Mouse (Mus musculus): ENCODE measurements around the gene Esyt1.
"Not testable (repeated sequence)": the region's sequence is repeated elsewhere in the genome, so short reads cannot be mapped to it uniquely, and the experiment has no call there.

Esyt1 gene

DNA sequence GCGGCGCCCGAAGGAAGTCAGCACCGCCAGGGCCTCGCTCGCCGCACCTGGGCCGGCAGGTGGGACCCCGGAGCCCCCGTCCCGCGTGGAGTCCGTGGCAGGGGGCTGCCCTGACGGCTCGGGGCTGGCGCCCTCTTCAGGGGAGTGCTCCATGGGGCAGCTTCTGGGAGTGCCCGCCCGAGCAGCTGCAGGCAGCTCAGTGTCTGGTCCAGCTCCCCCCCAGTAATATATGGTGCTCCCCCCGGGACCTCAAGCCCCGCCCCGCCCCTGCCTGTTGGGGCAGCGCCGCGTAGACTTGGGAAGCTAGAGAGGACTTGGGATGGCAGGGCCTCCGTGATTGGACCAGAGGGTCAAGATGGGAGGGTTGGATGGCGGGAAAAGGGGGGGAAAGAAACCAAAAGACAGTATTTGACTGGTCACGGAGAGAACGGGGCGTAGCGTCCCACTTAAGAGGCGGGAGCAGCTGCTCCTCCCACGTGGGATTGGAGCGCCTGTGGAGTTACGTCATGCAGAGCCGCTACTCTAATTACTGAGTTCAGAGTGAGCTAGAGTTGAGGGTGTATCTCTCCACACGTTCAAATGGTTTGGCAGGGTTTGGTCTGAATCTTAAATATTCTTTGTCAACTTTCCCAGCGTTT is at the start of gene Esyt1:
Gene Esyt1, minus strand, starts transcription at position 201 of the 638 bp plus-strand sequence.
- peak; percentile 86 to 91 for DNase-seq (ENCODE audit: low spot score in 2 of 2)

DNA sequence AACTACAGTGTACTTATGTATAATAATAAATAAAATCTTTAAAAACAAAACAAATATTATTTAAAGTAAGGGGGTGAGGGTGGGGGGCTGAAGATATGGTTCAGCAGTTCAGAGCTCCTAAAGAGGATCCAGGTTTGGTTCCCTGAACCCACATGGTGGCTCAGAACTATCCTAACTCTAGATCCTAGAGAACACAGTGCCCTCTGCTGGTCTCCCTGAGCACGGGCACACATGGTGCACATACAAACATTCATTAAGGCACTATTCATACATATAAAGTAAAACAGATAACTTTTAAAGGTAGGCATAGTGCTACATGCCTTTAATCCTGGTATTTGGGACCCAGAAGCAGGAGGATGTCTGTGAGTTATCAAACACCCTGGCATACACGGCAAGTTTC is 49.4 kb upstream of the Esyt1 start:
- DNase-seq (ENCODE audit: low spot score in 2 of 2), result no peak

DNA sequence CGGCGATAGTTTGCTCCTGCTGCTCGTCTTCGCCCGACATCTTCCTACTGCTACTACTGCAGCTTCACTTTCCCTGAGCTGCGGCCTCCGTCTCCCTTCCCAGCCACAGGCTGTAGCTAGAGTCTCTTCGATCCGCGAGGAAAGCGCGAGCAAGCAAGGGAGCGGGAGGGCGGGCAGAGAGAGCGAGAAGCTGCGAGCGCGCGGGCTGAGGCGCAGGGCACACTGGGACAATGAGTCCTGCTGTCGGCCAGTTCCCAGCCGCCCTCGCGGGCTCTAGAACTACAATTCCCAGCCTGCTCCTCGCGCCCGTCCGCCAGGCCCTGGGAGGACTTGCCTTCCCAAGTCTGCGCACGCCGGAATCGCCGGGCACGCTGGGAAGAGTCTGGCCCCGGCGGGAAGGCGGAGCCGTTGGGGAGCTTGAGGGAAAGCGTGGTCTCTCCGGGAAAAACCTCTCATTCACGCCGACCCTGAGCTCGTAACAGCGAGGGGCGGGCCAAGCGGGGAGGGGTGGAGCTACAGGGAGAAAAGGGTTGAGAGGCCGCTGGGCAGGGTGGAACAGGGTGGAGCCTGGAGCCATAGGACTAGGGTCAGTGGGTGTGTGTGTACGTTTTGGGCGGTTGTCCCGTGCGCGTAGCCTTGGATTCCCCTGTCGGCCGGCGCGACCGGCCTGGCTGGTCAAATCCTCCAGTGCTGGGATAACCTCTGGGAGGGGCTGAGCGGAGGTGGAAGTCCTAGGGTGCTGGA is 40.3 kb upstream of the Esyt1 start, which contains the start of gene Pa2g4:
Gene Pa2g4, minus strand, starts transcription at position 200 of the 744 bp plus-strand sequence.
- DNase-seq (ENCODE audit: low spot score in 2 of 2), result peak; percentile 97 to 99

DNA sequence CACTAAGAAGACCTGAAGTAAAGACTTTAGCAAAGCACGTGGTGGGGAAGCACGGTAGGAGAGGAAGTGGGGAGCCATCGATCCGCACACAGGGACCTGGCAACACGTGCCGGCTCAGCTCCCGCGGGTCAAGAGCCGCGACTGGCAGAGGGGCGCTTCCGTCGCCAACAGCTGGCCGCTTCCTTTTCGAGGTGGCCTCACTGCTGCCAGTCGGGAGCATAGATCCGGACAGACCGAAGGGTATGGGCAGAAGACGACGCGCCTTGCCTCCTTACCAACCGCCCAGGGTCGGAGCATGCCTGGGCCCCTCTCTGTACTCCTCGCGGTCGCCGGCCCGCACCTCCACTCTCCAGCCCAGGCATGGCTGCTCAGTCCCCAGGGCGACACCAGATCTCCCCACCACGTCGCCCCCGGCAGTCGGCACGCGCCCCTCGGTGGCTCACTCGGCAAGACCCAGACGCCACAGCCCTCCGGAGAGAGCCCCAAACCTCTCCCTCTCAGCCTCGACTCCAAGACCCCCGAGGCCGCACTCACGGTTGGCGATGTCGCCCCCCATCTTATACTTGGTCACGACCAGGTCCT is 39.6 kb upstream of the Esyt1 start:
- DNase-seq (ENCODE audit: low spot score in 2 of 2), result peak in 1 of 2 experiments; percentile 32

DNA sequence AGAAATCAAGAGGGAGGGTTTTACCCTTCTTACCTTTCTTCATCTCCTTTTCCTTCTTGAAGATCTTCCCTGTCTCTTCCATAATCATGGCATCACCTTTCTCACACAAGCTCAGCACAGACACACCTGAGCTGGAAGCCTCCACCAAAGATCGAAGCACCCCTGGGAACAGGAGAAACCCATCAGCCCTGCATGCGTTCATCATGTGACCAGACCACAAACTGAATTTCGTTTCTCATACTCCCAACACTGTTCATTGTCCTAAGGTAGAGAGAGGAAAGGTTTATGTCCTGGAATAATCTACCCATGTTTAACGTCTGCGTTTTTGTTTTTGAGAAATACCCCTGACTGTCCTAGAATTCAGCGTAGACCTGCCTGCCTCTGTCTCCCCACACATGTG is 37.9 kb upstream of the Esyt1 start:
- no peak for DNase-seq (ENCODE audit: low spot score in 2 of 2)

DNA sequence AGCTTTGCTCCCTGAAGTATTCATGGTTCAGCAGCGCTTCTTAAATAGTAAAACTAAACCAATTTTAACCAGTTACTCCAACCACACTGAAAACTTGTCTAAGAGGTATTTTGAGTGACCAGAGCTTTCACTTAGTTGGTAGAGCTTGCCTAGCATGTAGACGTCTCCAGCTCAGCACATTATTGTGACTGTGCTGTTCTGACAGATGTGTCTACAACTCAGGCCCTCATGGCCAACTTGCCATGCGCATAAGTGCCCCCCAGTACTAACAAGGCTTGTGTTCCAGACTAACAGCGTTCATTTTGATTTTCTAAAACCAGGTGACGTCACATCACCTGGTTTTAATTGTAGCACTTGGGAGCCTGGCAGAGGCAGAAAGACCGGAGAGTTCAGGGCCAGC is 31.3 kb upstream of the Esyt1 start:
- no peak for DNase-seq (ENCODE audit: low spot score in 2 of 2)

DNA sequence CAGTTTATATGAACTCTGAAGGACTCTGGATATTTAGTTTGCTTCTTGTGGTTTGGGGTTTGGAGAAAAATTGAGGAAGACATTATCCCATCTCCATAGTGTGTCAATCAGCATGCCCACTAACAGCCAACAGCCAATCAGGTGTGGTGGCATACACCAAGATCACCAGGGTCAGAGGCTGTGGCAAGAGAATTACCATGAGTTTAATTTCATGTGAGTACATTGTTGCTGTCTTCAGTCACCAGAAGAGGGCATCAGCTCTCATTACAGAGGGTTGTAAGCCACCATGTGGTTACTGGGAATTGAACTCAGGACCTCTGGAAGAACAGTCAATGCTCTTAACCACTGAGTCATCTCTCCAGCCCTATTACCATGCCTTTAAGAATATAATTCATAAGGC is 30.6 kb upstream of the Esyt1 start:
- DNase-seq (ENCODE audit: low spot score in 2 of 2), result no peak

DNA sequence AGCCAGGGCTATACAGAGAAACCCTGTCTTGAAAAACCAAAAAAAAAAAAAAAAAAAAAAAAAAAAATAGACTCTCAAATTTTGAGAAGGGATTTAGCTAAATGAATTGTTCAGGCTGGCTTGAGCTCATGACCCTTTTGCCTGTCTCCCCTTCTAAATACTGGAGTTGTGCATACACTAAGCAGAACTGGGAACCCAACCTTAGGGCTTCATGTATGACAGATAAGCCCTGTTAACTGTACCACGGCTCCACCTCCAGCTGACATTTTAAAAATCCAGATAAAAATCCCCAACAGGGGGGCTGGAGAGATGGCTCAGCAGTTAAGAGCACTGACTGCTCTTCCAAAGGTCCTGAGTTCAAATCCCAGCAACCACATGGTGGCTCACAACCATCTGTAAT is 29.9 kb upstream of the Esyt1 start:
- not testable (repeated sequence) for DNase-seq (ENCODE audit: low spot score in 2 of 2)

DNA sequence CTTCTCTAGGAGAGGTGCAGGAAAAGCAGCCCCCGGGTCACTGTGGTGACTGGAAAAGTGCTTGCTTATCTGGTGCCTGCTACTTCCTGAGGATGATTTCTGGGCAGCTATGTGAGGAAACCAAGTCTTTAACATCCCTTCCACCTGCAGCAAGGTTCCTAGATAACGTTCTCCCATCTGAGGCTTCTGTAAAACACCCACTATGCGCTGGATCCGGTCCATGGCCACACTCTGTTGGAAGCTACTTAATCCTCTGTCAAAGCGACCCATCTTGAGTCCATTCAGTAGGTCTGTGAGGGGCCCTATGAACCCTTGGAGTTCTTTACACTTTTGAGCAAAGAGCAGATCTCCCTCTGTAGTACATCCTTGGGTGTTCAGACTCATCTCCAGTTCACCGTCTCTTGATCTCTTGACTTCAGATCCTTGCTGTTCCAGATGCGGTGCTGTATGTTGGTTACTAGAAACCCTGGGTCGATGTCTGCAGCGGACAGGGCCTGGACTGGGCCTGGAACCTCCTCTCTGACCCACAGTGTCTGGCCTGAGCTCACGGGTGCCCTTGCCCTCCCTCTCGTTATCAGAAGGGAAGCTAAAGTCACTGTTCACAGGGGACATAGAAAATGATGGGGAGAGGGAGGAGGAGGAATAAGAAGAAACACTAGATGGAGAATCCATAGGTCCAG is 24.6 kb upstream of the Esyt1 start:
- DNase-seq (ENCODE audit: low spot score in 2 of 2), result not testable (repeated sequence)

DNA sequence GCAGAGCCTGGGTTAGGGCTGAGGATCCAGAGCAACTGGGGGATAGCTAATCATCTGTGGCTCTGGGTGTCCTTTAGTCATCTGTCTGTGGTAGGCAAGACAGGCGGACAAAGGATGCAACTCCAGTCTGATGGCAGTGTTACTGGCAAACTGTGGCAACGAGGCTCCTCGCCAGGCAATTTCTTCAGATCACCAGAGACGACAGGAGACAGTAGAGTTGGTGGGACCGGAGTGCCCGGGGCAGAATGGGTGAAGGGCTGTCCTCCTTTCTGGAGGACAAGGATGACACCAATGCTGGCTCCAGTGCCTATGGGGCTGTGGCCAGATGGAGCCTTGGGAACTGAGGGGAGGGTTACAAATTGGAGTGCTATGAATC is 24.0 kb upstream of the Esyt1 start:
- peak in 1 of 2 experiments; percentile 45 for DNase-seq (ENCODE audit: low spot score in 2 of 2)

DNA sequence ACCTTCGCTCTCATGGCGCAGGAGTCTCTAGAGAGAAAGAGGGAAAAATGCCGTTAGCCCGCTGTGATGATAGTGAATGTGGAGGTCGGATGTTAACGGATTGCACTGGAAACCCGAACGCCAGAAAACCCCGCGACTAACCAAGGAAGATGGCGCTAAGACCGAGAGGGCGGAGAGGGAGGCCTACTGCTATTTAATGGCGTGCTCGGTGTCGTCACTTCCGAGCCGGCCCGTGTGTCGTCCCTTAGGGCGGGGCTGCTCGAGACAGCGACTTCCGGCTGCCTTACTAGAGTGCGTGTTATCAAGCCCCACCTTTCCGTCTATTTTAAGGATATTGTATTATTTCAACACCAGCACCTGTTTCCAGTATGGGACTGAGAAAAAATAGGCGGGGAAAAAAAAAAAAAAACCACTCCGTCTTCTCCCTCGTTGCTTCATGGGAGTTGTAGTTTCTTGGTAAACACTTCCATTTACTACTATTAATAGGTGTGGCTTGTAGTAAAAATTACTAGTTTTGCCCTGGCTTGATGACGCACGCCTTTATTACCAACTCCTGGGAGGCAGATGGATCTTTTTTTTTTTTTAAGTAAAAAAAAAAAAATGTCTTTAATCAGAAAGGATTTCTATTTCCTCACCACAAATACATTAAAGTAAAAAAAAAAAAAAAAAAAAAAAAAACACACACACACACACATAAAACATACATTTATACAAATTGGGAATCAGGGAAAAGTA is 23.4 kb upstream of the Esyt1 start, which contains the start of gene Rpl41:
Gene Rpl41, minus strand, starts transcription at position 359 of the 735 bp plus-strand sequence.
- peak; percentile 90 to 91 for DNase-seq (ENCODE audit: low spot score in 2 of 2)

DNA sequence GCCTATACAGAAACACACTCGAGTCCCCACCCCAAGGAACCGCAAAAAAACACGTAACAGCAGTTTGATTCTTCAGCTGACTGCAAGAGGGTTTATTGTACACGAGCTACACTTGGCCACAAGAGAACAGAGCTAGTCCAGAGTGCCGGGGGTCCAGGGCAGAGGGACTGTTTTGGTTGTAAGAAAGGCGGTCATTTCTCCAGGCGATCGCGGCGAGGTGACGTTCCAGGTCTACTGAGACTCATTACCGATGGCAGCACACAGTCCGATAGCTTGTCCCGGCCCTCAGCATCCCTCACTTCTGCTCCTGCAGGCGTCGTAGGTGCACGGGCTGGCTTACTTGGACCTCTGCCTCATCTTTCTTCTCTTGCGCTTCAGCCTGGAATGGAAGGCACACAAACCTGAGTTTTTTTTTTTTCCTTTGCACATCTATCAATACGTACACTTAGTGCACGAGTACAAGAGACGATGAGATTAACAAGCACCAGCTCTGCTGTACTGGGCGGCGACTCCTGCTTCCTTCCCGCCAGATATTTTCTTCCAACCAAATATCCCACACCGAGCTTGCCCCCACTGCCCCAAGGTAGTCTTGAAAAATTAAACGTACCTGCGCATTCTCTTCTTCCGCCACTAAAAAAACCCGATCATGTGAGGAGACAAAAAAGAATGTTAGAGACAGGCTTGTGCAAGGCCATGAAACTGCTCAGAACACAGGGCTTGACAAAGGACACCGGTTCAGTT is 22.6 kb upstream of the Esyt1 start:
- peak in 1 of 2 experiments; percentile 33 for DNase-seq (ENCODE audit: low spot score in 2 of 2)

DNA sequence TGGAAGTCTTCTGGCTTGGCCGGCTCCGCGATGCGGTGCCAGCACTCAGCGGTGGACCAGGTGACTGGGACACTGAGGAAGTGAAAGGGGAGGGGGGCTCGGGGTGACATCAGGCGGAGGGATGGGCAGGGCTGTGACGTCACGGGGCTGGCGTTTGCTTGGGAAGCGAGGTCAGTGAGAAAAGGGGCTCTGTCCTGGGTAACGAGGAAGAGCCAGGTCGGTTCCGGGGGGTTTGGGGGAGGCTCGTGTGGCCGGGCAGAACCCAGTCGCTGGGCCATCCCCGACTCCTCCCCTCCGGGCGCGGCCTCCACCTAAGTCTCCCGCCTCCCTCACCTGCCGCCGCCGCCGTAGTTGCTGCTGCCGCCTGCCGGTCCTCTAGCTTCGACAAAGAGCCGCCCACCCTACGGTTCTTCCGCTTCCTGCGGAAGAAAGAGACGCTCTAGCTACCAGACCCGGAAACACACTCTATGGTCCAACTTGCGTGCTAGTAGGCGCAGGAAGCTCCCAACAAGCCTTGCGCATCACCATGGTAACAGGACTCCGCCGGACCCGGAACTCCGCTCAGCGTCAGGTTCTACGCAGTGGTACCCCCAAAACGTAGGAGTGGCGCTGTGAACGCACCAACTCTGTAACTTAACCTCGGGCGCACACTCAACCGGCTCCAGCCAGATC is 21.8 kb upstream of the Esyt1 start, which contains the start of gene Zc3h10:
Gene Zc3h10, minus strand, starts transcription at position 414 of the 672 bp plus-strand sequence.
- peak; percentile 92 to 95 for DNase-seq (ENCODE audit: low spot score in 2 of 2)

DNA sequence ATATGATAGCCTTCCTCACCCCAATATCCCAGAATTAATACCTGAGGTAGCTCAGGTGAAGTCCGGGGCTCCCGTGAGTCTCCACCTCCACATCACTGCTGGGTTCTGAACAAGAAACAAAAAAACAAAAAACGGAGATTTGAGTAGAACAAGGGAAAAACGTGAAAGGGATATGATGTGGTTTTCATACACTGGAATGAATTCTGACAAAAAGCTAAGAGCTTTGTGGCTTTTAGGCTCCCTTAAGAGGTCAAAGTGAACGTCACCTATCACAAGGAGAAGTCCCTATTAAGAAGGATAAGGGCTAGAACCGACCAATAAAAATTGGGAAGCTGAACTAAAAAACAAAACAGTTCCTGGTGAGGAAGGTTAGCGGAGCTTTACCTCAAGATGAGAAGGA is 21.1 kb upstream of the Esyt1 start:
- no peak for DNase-seq (ENCODE audit: low spot score in 2 of 2)

DNA sequence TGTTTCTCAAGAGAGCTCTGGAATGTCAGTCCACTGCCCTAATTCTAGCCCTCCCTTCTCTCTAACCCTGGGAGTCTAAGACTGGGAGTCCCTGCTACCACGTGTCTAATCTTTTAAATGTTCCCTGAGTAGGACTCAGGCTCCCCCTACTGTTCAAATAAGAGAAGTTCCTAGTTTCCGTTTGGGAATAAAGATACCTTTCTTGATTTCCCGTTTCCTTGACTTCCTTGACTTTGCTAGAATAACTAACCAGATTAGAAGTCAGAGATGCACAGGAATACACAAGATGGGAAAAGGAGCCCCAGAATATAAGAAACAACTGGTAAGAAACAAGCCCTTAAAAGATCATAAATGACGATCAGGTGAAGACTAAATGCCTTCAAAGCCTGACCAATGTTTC is 20.7 kb upstream of the Esyt1 start:
- no peak for DNase-seq (ENCODE audit: low spot score in 2 of 2)

DNA sequence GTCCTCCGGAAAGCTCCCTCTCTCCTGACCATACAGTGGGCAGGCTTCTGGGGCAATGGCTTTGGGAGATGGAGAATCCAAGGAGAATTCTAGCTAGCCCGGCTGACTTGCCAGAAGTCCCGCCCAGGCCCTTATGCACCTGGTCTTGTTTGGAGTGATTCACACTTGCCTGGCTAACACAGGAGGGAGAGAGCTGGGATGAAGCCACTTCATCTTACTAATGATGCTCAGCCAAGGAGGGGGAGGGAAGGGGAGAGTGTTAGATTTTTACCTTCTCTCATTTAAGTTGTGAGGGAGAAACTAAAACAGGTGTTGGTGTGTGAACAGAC is 19.9 kb upstream of the Esyt1 start:
- DNase-seq (ENCODE audit: low spot score in 2 of 2), result no peak

DNA sequence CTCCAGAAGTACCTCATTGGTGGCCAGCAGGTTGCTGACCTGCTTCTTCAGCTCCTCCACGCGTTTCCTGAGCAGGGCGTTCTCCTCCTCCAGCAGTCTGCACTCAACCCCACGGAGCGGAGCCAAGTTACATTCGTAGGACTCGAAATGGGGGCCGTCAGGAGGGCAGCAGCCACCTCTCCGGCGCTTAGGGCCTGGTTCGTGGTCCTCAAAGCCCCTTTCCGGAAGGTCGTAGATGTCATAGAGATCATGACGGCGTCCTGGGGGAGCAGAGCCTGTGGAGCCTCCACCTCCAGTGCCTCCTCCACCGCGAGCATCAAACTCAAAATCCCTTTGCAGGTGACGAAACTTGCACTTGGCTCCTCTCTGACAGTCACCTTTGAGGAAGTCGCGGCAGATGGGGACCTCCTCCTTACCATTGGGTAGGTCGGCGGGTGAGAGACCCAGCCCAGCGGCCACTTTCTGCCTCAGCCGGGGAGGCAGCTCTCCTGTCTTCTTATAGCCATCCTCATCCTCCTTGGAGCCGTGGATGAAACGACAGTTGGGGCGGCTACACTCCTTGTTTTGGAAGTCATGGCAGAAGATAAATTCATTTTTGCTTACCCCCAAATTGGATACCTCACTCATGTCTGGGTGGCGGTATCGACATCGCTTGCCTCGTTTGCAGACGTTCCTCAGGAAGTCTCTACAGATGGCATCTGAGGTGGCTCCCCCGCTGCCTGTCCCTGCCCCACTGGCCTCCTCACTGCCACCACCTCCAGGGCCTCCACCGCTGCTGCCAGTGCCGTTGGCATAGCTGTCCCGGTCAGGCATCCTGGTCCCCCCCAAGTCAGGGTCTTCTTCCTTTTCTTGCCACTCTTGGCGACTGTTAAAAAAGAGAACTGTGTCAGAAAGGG is 19.3 kb upstream of the Esyt1 start:
- peak in 1 of 2 experiments; percentile 25 for DNase-seq (ENCODE audit: low spot score in 2 of 2)

DNA sequence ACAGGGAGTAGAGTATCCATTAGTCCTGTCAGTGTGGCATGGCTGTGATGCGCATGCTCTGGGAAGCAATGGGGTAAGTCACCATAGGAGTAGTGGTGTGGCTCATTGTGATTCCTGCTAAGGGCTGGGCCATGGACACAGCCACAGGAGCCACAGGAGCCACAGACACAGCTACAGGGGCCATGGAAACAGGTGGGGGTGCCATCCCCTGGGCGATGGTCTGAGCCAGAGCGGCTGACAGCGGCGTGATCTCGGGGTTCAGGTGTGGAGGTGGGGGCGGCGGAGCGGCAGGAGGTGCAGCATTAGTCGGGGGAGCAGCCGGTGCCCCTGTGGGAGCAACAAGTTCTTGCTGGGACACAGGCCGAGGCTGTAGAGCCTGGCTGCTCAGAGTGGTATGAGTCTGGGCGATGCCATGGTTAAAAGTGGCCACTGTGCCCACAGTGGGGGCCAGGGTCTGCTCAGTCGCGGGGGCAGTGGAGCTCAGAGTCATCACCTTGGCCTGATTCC is 18.5 kb upstream of the Esyt1 start:
- DNase-seq (ENCODE audit: low spot score in 2 of 2), result no peak

DNA sequence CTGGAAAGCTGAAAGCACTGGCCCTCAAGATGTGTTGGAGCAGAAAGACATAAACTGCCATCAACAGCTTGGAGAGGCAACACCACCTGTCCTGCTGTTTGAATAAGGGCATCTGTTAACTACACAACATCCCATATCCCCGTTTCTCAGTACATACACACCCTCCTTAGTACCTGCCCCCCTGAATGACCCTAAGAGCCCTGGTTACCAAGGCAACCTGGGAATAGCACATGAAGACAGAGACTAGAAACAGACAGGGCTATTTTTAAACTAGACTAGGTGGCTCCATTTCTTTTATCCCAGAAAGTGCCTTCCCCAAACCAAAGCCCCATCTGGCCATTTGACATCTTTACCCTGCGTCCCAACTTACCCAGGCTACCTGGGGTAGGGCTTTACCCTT is 17.4 kb upstream of the Esyt1 start:
- peak in 1 of 2 experiments; percentile 28 for DNase-seq (ENCODE audit: low spot score in 2 of 2)
